Mouse (Mus musculus): ENCODE measurements at regions not wholly inside any gene's neighbourhood (a gene's known extent, or its start where the extent isn't known, plus 50 kb on each side); places are given as distances from the start of the nearest gene placed in this dataset.

DNA sequence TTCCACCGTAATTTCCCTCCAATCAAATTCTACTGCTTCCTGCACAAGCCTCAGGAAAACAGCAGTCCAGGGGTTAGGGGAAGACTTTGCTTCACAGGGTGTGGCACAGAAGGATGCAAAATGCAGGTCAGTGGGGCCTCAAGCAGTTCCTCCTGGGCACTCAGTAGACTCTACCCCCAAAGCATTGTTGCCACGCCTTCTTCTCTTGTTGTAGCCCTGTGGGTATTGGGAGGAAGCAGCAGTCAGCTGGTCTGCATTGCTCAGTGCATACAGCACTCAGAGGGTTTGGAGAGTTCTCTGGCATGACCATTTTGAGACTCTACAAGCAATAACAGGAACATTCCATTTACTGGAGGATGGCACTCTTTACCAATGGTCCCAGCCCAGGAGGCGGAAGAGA lies 137.0 kb upstream of the Ccnd2 start:
- no peak for TF ChIP-seq CTCF (IDR thresholded peaks at IDR 0.05; ENCODE audit: borderline replicate concordance, insufficient read depth, low read depth, low read length)
- no peak for TF ChIP-seq POLR2A (IDR thresholded peaks at IDR 0.05; ENCODE audit: borderline replicate concordance, insufficient read depth, low read length)
